Mouse (Mus musculus) erythroid progenitor cell, adult 5-6 weeks (primary cell): ENCODE data around the gene Gper1. TPM values are rescaled to one million over a fixed set of nuclear protein-coding genes. Genes with fewer than 3 reads are reported as not detected.

Experiments used
- ATAC-seq: replicated peaks from 2 replicates; pipeline ENCODE4 v1.8.0; 2016; ENCODE audit warnings: moderate number of reproducible peaks, mild to moderate bottlenecking, moderate TSS enrichment, inconsistent platforms; ENCODE audit not compliant: poor library complexity, low FRiP score, severe bottlenecking
- total RNA-seq, 2 experiments: library from RNA; stranded (forward) in 1 of 2; stranded (reverse) in 1 of 2; fragments of 150-400 nt in 1 of 2; fragments of 186-747, 209-891 nt in 1 of 2; gene quantifications; 2 replicates each; pipeline versions ENCODE4 v1.2.3 to v1.2.4; 2015 to 2017; ENCODE audit warnings: low replicate concordance in 2 of 2

Gene Gper1
- total RNA-seq, 2 experiments from 2014 or later, result not detected

- peak; percentile 79 for ATAC-seq
These were observed 33.3 kb upstream of the Gper1 start for GRCm38 (mm10) chr5:139389676-139390061.

GRCm38 (mm10) chr5:139390324-139391119, 32.4 kb upstream of the Gper1 start:
- peak; percentile 36 for ATAC-seq

DNA sequence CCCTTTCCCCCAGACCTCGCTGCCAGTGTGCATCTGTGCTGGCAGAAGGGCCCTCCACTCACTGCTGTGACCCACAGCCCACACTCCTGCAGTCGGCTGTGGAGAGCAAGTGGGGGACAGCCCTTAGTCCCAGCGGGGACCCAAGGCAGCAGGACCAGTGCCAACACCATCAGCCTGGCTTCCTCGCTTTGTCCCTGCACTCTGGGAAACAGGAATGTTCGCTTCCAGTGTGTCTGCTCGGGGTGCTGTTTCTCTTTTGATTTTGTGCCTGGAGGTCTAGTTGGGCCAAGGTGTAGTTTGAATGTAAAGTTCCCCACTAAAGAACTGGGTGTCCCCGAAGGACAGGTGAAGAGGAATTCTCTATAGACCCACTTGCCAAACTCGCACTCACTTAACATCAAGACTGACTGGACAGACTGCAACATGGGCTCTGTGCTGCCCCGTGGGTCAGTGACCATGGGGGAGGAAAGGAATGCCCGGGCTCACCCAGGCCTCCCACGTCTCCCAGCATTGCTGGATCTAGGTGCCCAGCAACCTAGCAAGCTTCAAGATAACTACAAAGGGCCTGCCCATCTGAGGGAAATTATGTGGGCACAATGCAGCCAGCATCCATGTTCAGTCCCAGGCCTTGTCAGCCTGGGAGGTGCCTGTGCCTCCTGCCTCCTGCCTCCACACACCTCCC, 31.5 kb upstream of the Gper1 start:
- no peak for ATAC-seq

DNA sequence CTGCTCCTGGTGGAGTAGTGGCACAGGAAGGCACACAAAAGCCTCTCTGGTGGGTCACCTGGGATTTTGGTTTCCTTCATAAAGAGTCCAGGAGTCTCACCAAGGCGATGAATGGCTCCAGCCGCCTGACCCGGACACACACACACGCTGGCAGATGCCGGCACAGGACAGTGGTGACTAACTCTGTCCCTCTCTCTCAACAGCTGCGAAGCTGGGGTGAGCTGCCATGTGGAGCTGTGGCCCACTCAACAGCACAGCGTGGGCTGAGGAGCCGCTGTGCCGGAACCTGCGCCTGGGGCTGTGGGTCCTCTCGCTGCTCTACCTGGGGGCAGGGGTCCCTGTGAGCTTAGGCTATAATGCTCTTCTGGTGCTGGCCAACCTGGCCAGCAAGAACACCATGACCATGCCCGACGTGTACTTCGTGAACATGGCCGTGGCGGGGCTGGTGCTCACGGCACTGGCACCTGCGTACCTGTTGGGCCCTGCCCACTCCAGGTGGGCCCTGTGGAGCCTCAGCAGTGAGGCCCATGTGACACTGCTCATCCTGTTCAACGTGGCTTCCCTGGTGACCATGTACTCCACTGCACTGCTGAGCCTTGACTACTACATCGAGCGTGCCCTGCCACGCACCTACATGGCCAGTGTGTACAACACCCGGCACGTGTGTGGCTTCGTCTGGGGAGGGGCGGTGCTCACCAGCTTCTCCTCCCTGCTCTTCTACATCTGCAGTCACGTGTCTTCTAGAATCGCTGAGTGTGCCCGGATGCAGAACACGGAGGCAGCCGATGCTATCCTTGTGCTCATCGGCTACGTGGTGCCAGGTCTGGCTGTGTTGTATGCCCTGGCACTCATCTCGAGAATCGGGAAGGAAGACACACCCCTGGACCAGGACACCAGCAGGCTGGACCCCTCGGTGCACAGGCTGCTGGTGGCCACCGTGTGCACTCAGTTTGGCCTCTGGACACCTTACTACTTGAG, 30.4 kb upstream of the Gper1 start:
- no peak for ATAC-seq

DNA sequence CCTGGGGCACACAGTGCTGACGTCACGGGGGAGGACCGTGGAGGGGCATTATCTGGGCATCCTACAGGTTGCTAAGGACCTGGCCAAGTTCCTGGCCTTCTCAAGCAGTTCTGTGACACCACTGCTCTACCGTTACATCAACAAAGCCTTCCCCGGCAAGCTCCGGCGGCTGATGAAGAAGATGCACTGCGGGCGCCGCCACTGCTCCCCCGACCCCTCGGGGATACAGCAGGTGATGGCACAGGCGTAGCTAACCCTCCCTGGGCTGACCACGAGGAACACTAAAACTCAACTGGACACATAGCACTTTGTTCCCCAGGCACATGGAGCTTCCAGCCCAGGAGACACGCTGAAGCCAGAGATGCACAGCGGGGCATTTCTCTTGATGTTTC, 29.8 kb upstream of the Gper1 start:
- ATAC-seq, result no peak

DNA sequence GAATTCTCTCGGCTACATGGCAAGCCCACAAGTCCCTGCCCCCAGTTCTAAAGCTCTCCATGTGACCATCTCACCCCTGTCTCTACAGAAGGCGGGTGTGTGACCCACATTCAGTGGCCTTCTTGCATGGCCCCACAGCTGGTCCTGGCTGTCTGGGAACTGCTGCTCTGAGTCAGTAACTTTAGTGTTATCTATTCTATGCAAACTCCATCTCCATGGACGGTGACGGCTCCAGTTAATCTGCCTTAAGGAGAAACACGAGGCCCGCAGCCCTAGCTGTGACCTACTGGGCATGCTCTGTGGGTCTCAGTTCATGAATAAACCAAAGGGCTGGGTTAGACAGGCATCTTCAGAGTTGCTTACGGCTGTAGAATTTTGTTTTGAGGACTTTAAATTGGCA, 28.6 kb upstream of the Gper1 start:
- ATAC-seq, result no peak

DNA sequence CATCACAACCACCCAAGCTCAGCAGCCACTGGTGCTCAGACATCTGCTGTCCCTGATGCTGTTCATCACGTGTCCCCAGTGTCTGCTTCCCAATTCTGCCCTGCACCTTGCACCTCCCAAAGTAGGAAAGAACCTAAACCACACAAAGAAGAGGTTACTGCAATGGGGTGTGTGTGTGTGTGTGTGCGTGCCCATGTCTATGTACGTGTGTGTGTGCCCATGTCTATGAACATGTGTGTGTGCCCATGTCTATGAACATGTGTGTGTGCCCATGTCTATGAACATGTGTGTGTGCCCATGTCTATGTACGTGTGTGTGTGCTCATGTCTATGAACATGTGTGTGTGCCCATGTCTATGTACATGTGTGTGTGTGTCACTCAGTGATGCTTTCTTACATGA, 27.4 kb upstream of the Gper1 start:
- ATAC-seq, result no peak

- ATAC-seq, result no peak
These were observed 25.5 kb upstream of the Gper1 start for GRCm38 (mm10) chr5:139397359-139397916.

DNA sequence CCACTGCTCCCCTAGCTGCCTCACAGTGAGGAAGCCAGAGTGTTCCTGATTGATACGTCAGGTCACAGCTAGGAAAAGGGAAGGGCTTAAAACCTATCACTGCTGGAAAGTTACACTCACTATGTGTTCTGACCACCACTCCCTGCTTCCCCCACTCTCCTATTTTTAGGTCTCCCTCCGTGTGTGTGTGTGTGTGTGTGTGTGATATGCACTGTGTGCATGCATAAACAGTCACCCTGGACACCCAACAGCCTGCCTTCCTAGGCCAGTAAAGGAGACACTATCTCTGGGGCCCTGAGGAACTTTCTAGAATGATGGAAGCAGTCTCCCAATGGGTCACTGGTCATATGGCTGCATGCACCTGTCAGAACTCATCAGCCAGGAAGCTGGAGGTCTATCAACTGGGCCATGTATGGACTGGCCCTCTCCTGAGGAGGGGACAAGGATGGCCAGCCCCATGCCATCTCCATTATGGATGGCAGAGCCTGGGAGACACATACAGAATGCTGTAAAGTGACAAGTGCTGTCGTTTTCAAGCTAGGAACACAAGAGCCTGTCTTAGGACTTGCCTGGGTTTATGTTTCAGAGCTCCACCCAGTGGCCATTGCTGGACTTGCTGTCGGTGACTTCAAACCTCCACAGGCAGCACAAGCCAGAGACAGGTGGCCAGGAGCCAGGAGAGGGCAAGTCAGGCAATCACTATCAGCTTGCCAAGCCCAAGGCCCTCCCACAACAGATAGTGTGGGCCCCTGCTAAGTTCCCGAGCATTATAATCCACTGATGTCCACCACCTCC, 24.8 kb upstream of the Gper1 start:
- ATAC-seq, result peak; percentile 87

DNA sequence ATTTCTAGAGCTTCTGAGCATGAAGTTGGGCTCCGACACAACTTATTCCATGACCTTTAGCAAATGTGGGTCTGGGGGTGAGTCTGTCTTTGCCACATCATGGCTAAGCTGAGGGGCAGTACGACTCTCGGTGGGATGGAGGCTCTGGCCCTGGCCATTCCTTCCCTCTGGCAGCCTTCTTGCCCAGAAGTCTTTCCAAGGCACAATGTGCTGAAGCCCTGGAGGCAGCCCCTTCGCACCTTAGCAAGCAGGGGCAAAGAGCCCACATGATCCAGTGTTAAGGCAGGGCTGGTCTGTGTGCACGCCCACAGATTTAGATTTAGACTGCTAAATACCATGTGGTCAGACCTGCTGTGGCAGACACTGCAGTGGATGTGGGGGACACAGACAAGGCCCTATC, 24.2 kb upstream of the Gper1 start:
- ATAC-seq, result no peak

DNA sequence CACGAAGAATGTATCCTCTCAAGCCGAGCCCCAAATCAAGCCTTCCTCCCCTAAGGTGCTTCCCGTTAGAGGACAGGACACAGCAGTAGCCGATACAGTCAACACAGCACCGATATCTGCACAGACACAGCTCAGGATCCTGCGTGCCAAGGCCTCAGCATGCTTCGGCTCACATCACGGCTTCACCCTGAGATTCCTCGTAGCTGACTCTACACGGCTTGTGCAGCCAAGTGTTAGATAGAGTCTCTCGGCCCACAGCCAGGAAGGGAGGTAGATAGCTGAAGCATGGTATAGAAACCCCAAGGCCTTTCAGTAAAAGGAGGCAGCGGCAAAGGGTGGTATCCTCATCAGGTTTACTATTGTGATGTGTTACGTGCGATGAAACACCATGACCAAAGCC, 23.0 kb upstream of the Gper1 start:
- ATAC-seq, result no peak

DNA sequence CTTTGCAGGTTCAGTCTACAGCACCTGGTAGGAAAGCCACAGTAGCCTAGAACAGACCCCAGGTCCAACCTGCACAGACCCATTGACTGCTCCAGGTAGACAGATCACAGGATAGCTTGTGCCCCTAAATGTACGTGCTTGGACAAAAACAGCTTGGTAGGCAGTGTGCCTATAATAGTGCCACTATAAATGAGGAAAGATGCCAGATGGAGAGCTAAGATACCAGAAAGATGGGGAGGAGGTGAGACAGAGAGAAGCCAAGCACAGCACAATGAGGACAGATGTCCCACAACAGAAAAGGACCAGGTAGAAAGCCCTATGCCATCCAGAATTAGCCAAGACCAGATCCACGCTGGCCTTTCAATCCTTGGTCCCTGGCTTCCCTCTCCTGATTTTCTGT, 20.8 kb upstream of the Gper1 start:
- no peak for ATAC-seq

DNA sequence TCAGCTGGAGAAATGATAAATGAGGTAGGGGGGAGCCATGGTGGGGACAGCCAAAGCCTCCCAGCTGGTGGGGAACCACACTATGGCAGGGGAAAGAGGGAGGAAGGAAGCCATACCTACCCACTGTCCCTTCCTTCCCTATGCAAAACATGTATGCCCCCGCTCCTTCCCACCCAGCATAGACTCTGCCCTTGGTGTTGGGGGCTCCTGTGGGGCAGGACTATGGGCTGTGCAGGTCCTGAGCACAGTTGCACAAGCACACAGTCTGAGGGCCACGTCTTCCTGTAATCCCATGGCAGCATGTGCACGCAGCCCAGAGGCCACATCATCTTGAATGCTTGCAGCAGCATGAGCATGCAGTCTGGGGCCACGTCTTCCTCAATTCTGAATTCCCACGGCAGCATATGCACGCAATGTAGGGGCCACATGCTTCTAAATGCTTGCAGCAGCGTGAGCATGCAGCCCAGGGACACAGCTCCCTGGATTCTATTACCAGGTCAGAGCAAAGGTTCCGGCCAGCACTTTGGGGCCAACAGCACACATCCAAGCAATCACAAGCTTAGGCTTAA, 19.2 kb upstream of the Gper1 start:
- ATAC-seq, result no peak

- ATAC-seq, result no peak
These were observed 18.1 kb upstream of the Gper1 start, which contains the start of gene C130050O18Rik for GRCm38 (mm10) chr5:139404801-139405401. Gene C130050O18Rik (plus strand): TSS chr5:139405280.

GRCm38 (mm10) chr5:139405478-139405877, 17.5 kb upstream of the Gper1 start:
- ATAC-seq, result no peak

DNA sequence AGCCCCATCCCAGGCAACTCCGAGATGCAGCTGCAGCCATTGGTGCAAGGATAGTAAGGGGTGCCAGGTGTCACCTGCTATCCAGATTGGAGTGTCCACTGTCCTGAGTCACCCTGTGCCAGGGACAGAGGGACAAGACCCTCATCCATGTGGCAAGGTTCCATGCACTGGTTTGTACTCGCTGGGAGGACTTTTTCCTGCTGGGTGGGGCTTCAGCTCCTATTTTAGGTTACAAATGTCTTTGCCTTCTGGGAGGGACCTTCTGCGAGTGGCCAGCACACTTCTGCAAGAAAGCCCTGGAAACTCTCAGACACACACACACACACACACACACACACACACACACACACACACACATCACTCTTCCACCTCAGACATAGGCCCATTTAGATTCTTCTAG, 17.0 kb upstream of the Gper1 start:
- no peak for ATAC-seq

- no peak for ATAC-seq
These were observed 15.6 kb upstream of the Gper1 start for GRCm38 (mm10) chr5:139407121-139407885.

GRCm38 (mm10) chr5:139408511-139408910, 14.4 kb upstream of the Gper1 start:
- ATAC-seq, result no peak
